ENCODE assay signal across 8 mouse cellular contexts in the genomic region with DNA sequence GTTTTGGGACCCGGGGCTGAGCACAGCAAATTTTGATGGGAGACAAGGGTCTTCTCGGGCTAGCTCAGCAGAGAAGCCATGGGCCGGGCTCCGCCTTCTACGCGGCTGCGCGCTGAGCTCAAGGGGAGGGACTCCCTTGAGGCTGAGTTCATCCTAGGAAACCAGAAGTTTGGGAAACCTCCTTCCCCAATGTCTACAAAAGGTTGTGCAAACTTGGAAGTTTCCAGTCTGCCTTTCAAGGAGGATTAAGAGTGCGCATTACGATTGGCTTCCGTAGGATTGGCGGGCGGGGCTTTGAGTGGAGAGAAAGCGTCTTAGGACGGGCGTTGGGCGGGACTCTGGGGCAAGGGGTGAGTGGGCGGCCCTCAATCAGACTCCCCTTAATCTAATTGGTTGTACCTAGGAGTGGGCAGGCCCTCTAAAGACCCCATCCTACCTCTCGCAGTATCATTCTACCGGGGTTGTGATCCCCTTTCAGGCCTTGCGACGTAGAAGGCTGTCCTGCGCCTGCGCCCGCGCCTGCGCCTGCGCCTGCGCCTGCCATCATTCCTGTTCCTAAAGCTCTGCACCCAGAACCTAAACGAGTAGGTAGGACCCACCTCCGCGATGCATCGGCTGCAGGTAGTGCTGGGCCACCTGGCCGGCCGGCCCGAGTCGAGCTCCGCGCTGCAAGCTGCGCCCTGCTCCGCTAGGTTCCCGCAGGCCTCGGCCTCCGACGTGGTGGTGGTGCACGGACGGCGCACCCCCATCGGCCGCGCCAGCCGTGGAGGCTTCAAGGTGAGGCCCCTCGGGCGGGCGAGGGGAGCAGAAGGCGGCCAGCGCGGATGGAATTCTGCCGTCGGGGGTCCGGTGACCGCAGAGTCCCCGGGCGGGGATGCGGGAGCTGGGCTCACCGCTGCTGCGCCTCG. TPM values are rescaled to one million over a fixed set of nuclear protein-coding genes. Genes with fewer than 3 reads are reported as not detected.
A peak's percentile ranks its signal among the peaks of the same experiment; 100 is the strongest.
DNase-seq lines count a peak whose midpoint lies in the region; ATAC-seq lines count a peak whose summit lies in the region.

A gene (minus strand): TSS at position 503 of the 908 bp plus-strand sequence.

- peak within 1 kb of the TSS; percentile 70 for H3K4me2 ChIP-seq in forebrain, embryonic 14.5 days (ENCODE audit: low read length)
- peak within 1 kb of the TSS; percentile 81 for H3K4me2 ChIP-seq in neural tube, embryonic 15.5 days

- intact Hi-C loops in heart, postnatal 14 days (cut with DNase I) = loop anchor here (2.0 kb wide), 1 partner anchor 18 kb away; a partner anchor contains a TSS

- H3K4me3 ChIP-seq in forebrain, embryonic 14.5 days (ENCODE audit: low read depth, low read length) = peak within 1 kb of the TSS; percentile 66
- H3K4me3 ChIP-seq in neural tube, embryonic 15.5 days (replicated peaks) = peak within 1 kb of the TSS; percentile 74

- peak within 1 kb of the TSS; percentile 82 for H3K27ac ChIP-seq in forebrain, embryonic 14.5 days (ENCODE audit: low read depth, low read length)
- H3K27ac ChIP-seq in neural tube, embryonic 15.5 days (replicated peaks) = peak within 1 kb of the TSS; percentile 85

- peak within 1 kb of the TSS; percentile 78 for H3K9ac ChIP-seq in forebrain, embryonic 14.5 days (ENCODE audit: low read length)
- H3K9ac ChIP-seq in neural tube, embryonic 15.5 days (replicated peaks) = peak within 1 kb of the TSS; percentile 90

- peaks cover 32% of the 10 kb centered on the region for H3K36me3 ChIP-seq in forebrain, embryonic 14.5 days (ENCODE audit: control insufficient read depth, insufficient read depth, low read length)
- H3K36me3 ChIP-seq in neural tube, embryonic 15.5 days = peaks cover 30% of the 10 kb centered on the region

- peak; percentile 98 for ATAC-seq in forebrain, embryonic 14.5 days
- peak; percentile 98 for ATAC-seq in neural tube, embryonic 15.5 days (ENCODE audit: low FRiP score)

- under 1% methylated on average over 66 of the region's 68 CpGs for WGBS in forebrain, embryonic 14.5 days
- under 1% methylated on average over 63 of the region's 68 CpGs for WGBS in neural tube, embryonic 15.5 days

- DNase-seq in ES-CJ7 (ENCODE audit: low read depth, low spot score) = peak; percentile 99
- DNase-seq in cerebellum, adult 11 months = peak; percentile 84
- DNase-seq in forebrain, embryonic 14.5 days (ENCODE audit: low spot score) = peak; percentile 97
- DNase-seq in heart, postnatal 14 days = peak; percentile 92 to 93
- DNase-seq in layer of hippocampus, adult 11-12 months (ENCODE audit: low spot score) = peak; percentile 95
- peak; percentile 99 for DNase-seq in lung, adult 18-20 months
- DNase-seq in testis, postnatal 14 days (ENCODE audit: low spot score) = peak; percentile 94

- H3K9me3 ChIP-seq in forebrain, embryonic 14.5 days (replicated peaks; ENCODE audit: control insufficient read depth, low read length) = no peaks in the 10 kb centered on the region
- no peaks in the 10 kb centered on the region for H3K9me3 ChIP-seq in neural tube, embryonic 15.5 days (replicated peaks)

- no peaks in the 10 kb centered on the region for H3K27me3 ChIP-seq in forebrain, embryonic 14.5 days (replicated peaks; ENCODE audit: control insufficient read depth, insufficient read depth, low read length)
- 0 out of 2 replicates have a peak, but pooled peaks cover 3% of the 10 kb centered on the region for H3K27me3 ChIP-seq in neural tube, embryonic 15.5 days (replicated peaks)

- peaks cover 20% of the 10 kb centered on the region for H3K4me1 ChIP-seq in forebrain, embryonic 14.5 days (ENCODE audit: control insufficient read depth, insufficient read depth, low read length)
- peaks cover 34% of the 10 kb centered on the region for H3K4me1 ChIP-seq in neural tube, embryonic 15.5 days

RNA-seq across cellular contexts. Expression of the gene that starts here (rescaled TPM):
- polyA plus RNA-seq in forebrain, embryonic 14.5 days (2014; fragmentation: Nextera tagmentation; extraction: Ambion mirVana) = 5.7 and 5.8 TPM in 2 replicates
- total RNA-seq in heart, postnatal 14 days (2021) = 10 to 100 TPM; 15.7 to 16.4 TPM
- 6.2 and 13.1 TPM in 2 replicates for polyA plus RNA-seq in neural tube, embryonic 15.5 days (2015; fragmentation: Nextera tagmentation; extraction: Ambion mirVana)

Comparison
In these comparisons a context has a peak if more than half of its experiments do, and no peak if none do; other contexts are left out.
1. Peak in every context shown above with its lines: DNase-seq, ATAC-seq, H3K4me3 ChIP-seq and H3K27ac ChIP-seq.